Mouse (Mus musculus) Muller cell, postnatal 12 days (primary cell): ENCODE data around the gene Mcmbp.
"Not testable (repeated sequence)": the region's sequence is repeated elsewhere in the genome, so short reads cannot be mapped to it uniquely, and the experiment has no call there.

Experiments
- DNase-seq: peaks from one replicate; pipeline ENCODE4 v3.0.0-alpha.2; 2015; ENCODE audit errors: inconsistent ontology term

Gene Mcmbp

GRCm38 (mm10) chr7:128717991-128718390, 22.3 kb downstream of the Mcmbp start:
- no peak for DNase-seq

DNA sequence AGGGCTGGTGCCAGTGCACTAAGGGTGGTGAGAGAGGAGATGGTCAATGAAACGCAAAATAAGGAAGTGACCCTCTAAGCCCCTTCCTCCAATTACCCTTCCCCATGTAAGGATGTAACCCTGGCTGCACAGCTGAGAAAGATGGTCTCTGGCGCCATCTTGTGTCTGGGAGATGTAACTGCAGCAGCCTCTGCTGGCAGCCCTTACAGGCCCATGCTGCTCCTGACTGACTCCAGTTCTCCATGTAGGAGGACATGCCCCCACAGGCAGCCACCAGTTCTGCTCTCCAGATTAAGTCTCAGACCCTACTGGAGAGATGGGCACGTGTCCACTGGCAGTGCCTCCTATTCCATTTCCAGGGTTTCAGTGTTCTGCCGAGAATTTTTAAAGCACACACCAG, 34.6 kb downstream of the Mcmbp start:
- DNase-seq: peak; percentile 42

DNA sequence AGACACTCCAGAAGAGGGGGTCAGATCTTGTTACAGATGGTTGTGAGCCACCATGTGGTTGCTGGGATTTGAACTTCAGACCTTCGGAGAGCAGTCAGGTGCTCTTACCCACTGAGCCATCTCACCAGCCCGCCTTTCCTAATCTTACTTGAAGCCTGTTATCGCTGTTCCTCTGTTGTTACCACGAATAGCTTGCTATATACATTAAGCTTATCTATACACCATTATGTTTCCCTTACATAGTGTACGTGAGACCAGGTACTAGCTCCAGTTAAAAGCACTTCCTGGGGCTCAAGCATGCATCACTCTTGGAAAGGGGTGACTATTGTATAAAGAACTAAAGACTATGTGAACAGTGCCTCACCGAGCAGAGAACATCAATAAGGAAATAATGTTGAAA, 40.3 kb downstream of the Mcmbp start:
- not testable (repeated sequence) for DNase-seq

DNA sequence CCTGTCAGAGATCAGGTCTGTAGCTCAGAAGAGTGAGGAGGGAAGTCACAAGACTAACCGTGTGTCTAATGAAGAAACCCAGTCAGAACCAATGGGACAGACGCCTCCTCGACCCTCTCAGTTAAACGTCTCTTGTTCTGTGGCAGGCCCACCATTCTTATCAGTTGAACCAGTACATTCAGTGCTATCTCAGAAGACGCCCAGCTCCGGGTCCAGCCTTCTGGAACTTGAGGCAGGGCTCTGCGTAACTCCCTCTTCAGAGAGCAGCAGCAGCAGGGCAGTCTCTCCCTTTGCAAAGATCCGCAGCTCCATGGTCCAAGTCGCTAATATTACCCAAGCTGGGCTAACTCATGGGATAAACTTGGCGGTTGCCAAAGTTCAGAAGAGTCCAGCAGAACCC, 45.4 kb downstream of the Mcmbp start:
- DNase-seq: no peak

- no peak for DNase-seq
These were observed 48.1 kb downstream of the Mcmbp start for GRCm38 (mm10) chr7:128692163-128692562.

GRCm38 (mm10) chr7:128690796-128691195, 49.5 kb downstream of the Mcmbp start:
- peak; percentile 3 for DNase-seq

GRCm38 (mm10) chr7:128690070-128690469, 50.2 kb downstream of the Mcmbp start:
- peak; percentile 77 for DNase-seq

DNA sequence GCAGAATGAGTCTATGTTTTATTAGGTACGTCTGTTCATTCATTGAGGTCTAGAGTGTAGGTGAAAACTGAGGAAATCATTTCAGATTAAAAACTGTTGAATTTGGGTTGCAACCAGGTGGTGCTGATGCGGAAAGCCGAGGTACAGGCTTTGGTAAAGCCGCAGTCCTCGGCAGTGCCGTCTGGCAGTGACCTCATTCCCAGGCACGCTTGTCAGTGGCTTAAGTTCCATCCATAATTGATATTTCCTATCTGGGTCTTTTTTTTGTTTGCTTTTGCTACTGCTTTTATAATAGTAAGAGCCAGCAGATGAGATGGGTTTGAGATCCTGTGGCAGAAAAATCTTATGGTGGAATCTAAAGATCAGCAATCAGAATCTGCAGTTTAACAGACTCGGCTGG, 50.9 kb downstream of the Mcmbp start:
- DNase-seq: peak; percentile 17

DNA sequence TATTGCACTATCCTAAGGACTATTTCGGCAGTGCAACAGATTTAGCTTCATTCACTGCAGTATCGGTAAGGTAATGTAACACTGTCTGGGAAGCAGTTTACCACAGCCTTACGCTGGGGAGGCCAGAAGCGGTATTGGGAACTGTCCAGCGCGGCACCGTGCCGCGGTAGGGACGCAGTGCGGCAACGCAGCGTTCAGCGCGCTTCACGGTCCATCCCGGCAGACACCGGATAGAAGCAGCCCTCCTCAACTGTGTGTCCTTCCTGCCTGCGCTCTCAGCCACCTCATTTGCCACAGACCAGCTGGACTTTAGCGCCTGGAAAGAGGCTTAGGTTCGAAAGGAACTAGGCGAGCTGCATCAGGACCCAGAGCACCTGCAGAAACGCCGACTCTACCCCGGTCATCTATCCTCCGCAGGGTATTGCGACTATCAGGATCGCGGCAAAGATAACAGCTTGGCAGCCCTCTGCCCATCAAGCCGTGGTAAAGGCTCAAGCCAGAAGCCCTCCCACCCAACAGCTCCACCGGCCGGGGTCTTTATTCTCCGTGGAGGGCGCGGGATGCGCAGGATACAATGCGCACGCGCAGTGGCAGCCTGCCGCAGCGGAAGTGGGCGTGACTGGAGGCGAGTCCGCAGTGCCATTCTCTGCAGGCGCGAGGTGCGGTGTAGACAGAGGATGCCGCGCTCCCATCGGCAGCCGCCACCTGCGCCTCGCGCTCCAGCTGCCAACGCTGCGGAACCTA, 52.3 kb downstream of the Mcmbp start:
- DNase-seq: peak; percentile 60

DNA sequence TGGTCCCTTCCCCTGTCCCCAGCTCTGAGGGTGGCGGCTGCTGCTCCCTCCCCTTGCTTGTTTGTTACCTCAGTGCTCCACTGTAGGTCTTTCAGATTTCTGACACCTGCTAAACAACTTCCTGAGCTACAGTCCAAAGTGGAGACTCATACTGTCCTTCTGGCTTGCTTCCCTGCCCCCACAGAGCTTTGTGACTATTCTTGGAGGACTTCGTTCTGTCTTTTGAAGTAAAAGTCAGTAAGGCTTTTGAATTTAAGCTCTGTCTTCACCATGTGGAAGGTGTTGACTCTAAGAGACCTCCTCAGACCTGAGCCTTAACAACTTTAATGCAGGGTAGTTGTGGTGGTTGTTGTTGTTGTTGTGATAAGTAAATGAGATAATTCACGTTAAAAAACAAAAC, 61.7 kb downstream of the Mcmbp start:
- DNase-seq: no peak

DNA sequence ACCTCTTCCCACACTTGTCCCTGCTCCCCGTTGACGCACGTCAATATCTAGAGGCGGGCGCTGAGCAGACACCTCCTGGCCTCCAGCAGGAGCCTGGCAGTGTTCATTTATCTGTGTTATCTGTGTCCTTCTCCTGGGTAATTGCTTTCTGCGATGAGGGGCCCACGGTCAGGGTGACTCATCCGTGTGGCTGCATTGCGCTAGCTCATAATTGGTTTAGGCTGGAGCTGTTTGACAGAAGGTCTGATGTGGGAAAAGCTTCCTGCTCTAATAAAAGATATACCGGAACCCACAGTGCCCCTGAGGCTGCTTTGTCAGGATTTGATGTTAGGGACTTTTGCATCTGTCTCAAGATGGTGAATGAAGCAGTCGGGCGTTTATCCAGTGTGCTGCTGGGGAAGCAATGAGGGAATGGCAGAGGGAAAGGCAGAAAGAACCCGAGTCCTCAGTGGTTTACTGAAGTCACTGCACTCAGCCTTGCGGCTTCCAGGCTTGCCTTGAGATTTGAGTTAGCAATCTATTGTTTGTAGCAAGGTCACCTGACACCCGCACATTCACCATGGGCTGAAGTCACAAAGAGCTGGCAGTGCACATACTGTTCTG, 67.8 kb downstream of the Mcmbp start:
- peak; percentile 91 for DNase-seq

DNA sequence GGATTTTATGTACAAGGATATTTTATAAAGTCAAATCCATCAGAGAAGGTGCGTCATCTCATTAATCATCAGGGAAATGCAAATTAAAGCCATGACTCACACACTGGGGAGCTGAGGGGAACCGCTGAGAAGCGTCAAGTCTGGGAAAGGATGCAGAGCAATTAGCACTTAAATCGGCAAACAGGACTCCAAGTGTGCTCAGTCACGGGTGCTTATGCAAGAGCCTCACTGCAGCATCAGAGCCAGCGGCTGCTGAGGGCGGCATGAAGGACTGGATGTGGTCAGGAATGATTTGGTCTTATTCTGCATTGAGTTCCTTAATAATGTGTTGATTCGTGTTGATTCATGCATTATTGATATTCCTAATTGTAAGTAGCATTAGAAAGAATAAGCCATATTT, 68.3 kb downstream of the Mcmbp start:
- peak; percentile 93 for DNase-seq

GRCm38 (mm10) chr7:128668831-128669230, 71.5 kb downstream of the Mcmbp start:
- DNase-seq: no peak

DNA sequence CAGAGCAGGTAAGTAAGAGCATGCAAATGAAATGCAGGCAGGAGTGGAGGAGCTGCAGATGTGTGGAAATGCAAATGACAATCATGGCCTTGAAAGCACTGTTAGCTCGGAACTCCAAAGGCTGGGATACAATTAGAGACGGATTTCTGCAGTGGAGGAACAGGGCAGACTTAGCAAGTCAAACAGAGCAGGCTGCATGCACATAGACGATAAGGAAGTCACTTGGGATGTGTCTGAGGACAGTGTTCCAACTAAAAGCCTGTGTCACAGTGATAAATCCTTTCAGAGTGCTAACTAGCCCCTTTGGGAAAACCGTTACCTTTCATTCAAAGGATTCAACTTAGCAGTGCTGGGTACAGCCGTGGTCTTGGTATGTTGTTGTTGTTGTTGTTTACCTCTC, 72.5 kb downstream of the Mcmbp start:
- DNase-seq: no peak

GRCm38 (mm10) chr7:128664861-128665377, 75.4 kb downstream of the Mcmbp start:
- DNase-seq: no peak

- no peak for DNase-seq
These were observed 76.4 kb downstream of the Mcmbp start for GRCm38 (mm10) chr7:128663906-128664305.

DNA sequence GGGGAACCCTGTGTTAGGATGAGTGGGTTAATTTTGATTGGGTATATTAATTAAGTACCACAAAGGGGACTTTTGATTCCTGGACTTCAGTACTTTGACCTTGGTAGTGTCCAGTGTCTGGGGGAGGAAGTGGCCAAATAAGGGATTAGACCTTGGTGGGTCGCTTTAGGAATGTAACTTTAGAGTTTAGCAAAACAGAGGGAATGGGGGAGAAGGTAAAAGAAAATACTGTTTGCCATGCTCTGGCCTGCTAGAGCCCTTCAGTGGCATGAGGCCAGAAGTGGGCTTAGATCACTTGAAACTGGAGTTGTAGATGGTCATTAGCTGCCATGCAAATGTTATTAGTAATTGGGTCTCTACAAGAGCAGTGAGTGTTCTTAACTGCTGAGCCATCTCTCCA, 83.3 kb downstream of the Mcmbp start:
- DNase-seq: no peak
